Mouse (Mus musculus) heart, embryonic 15.5 days (tissue): ENCODE data around the gene Kazn. TPM values are rescaled to one million over a fixed set of nuclear protein-coding genes. Genes with fewer than 3 reads are reported as not detected.

ENCODE experiments used
- ATAC-seq: fragments of 200-750 bp; cut with Nextera tagmentation; replicated peaks from 2 replicates; pipeline ENCODE4 v1.8.0; 2017; ENCODE audit warnings: low read depth, moderate TSS enrichment; ENCODE audit not compliant: insufficient number of reproducible peaks, insufficient read depth, low FRiP score
- H3K27ac ChIP-seq: fragments of 300-500 bp; sonication (generic); 2 replicates; pipeline ENCODE4 v1.5.1; 2015; ENCODE audit warnings: mild to moderate bottlenecking, inconsistent platforms
- H3K27me3 ChIP-seq: fragments of 300-500 bp; sonication (generic); 2 replicates; pipeline ENCODE4 v1.6.1; 2015; ENCODE audit warnings: inconsistent platforms
- H3K36me3 ChIP-seq: fragments of 300-500 bp; sonication (generic); 2 replicates; pipeline ENCODE4 v1.6.1; 2015; ENCODE audit warnings: mild to moderate bottlenecking, inconsistent platforms
- H3K4me1 ChIP-seq: fragments of 300-500 bp; sonication (generic); replicated peaks from 2 replicates; pipeline ENCODE4 v1.6.1; 2015; ENCODE audit warnings: inconsistent platforms
- H3K4me2 ChIP-seq: fragments of 300-500 bp; sonication (generic); 2 replicates; pipeline ENCODE4 v1.6.1; 2015; ENCODE audit warnings: inconsistent platforms, mild to moderate bottlenecking, moderate library complexity
- H3K4me3 ChIP-seq: fragments of 300-500 bp; sonication (generic); 2 replicates; pipeline ENCODE4 v1.5.1; 2015; ENCODE audit warnings: mild to moderate bottlenecking, inconsistent platforms
- H3K9ac ChIP-seq: fragments of 300-500 bp; sonication (generic); 2 replicates; pipeline ENCODE4 v1.6.1; 2015; ENCODE audit warnings: mild to moderate bottlenecking, inconsistent platforms
- H3K9me3 ChIP-seq: fragments of 300-500 bp; sonication (generic); replicated peaks from 2 replicates; pipeline ENCODE4 v1.6.1; 2016; ENCODE audit warnings: inconsistent platforms
- WGBS: fragments of 180-500 bp; shearing (Covaris S2); methylation state at CpG from one replicate; pipeline ENCODE4 v1.1.7; 2015; ENCODE audit warnings: mixed read lengths; 5-methylcytosine and 5-hydroxymethylcytosine counted together
- polyA plus RNA-seq: library from polyadenylated mRNA; unstranded; fragments of >200 nt; fragmentation: Nextera tagmentation; extraction: Ambion mirVana; gene quantifications from 2 replicates; pipeline ENCODE4 v1.2.1, GENCODE M21; 2015

The Kazn gene
- polyA plus RNA-seq, 1 experiment from 2014 or later, result 4.3 TPM

DNA sequence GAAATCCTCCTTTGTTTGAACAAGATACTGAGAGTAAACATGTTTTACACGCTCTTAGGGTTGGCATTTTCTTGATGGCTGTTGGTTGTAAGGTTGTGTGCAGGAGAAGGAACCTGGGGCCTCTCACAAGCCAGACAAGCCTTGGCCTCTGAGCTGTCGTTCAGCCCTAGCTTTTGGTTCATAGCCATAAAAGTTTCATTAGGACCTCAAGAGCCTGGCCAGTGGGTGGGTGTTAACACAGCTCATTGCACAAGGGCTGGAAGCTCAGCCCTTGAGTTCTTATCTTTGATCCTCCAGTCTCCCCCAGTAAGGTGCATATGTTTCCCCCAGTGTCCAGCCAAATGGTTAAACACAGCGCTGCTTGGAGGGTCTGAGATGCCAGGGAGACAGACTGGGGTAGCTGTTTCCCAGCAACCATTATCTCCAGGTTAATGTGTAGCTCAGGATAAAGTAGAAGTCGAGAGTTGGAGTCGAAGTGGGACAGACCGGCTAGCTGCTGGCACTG, 65.2 kb downstream of the Kazn start:
- H3K9ac ChIP-seq, result no peak overlapping the region
- WGBS, result 24% methylated on average over 6 of the region's 6 CpGs

DNA sequence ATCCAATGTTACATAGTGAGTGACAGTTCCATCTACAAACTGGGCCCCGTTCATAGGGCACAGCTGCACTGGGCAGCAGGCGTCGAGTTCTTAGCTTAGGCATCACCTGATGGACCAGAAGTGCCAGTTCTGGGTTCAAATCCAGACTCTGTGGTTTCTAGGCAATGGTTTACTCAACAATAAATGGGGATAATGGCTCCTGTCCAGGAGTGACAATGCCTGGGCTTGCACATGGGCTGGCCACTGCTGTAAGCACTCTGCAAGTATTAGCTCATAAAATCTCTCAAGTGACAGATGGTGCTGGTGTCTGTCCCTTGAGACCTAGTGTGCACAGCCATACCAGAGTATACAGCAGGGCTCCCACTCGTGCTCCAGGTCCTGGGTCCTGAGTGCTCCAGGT, 66.3 kb downstream of the Kazn start:
- H3K4me3 ChIP-seq, result no peak overlapping the region
- no peak overlapping the region for H3K9ac ChIP-seq
- H3K4me1 ChIP-seq, result peaks cover 44% of the 10 kb centered on the region
- H3K27me3 ChIP-seq, result no peaks in the 10 kb centered on the region
- WGBS, result 79% methylated on average over 4 of the region's 4 CpGs
- no peak overlapping the region for H3K27ac ChIP-seq
- H3K9me3 ChIP-seq, result no peaks in the 10 kb centered on the region
- H3K4me2 ChIP-seq, result no peak overlapping the region
- ATAC-seq, result no peak
- no peaks in the 10 kb centered on the region for H3K36me3 ChIP-seq

More for the DNA sequence above, 65.2 kb downstream of the Kazn start:
- H3K4me3 ChIP-seq, result no peak overlapping the region
- no peaks in the 10 kb centered on the region for H3K9me3 ChIP-seq
- H3K4me2 ChIP-seq, result no peak overlapping the region
- H3K27me3 ChIP-seq, result no peaks in the 10 kb centered on the region
- ATAC-seq, result 0 out of 2 replicates have a peak, but pooled peaks have one; percentile 26
- peak overlapping the region; percentile 35; the same call in 1 of the 2 replicates for H3K27ac ChIP-seq
- no peaks in the 10 kb centered on the region for H3K36me3 ChIP-seq
- H3K4me1 ChIP-seq, result peaks cover 54% of the 10 kb centered on the region

DNA sequence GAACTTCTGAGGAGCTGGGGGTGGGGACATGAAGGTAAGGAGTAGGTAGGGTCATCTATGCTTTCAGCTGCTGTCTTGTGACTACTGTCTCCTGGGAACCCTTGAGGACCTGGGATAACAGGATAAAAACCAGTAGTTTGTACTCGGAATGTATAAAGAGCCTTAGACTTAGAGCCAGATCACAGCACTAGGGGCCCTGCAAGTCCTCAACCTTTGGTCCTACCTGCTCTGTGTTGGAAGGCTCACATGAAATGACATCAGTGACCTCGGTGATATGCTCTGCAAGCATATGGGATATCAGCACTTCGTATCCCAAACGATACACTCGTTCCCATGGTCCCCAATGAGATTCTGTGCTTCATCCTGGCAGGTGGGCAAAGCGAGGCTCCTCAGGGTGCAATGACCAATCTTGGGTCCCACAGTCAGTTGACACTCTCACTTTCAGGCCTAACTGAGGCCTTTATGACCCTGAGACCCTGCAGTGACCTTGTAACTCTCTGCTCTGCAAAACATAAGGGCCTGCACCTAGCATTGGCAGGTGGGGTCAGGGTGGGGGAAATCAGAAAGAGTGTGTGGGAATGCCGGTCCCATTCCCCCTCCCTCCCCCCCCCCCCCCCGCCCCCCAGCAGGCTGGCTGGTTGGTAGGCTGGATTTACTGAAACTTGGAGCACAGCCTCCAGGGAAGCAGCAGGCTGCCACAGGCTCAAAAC, 67.3 kb downstream of the Kazn start:
- Histone ChIP-seq H3K4me2 (no peak overlapping the region), H3K36me3 (no peaks in the 10 kb centered on the region), H3K27ac (no peak overlapping the region), H3K4me1 (peaks cover 50% of the 10 kb centered on the region), H3K27me3 (no peaks in the 10 kb centered on the region), H3K9me3 (no peaks in the 10 kb centered on the region), H3K4me3 (no peak overlapping the region), H3K9ac (no peak overlapping the region)
- ATAC-seq, result no peak
- 73% methylated on average over 7 of the region's 8 CpGs for WGBS

DNA sequence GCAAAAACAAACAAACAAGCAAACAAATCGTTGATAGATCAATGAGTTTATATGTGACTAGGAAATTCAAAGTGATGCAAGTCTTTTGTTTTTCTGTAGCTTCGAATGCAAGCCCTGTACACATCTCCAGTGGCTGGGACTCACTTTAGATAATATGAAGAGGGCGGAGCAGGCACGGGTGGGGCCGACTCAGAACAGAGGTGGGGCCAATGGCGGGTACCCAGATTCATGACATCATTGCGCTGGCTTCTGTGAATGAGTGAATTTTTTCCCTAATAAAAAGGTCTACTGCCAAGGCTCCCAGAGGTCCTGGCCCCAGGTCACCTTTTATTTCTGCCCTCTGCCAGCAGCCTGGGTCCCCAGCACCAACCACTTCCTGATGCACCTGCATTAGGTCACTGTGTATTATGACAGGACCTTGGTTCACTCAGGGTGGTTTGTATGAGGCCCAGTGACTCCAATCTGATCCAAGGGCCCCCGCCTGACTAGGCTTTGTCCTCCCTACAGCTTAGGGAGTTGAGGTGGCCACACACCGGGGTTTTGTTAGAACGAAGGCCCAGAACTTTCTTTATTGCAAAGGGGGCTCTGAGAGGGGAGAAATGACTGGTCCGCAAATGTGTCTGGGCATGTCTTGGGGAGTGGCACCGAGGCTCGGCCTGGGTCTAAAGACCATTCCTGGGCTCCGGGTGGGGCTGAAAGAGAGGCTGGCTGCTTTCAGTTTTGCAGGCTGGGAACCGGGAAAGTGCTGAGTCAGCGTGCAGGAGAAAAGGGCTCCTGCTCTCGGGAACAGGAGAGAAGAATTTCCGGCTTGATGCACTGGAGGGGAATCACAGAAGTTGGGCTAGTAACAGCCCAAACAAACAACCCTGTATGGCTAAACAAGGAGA, 68.1 kb downstream of the Kazn start:
- Histone ChIP-seq H3K4me1 (peaks cover 58% of the 10 kb centered on the region), H3K9ac (no peak overlapping the region), H3K27me3 (no peaks in the 10 kb centered on the region), H3K36me3 (no peaks in the 10 kb centered on the region), H3K4me3 (no peak overlapping the region), H3K9me3 (no peaks in the 10 kb centered on the region), H3K4me2 (no peak overlapping the region), H3K27ac (no peak overlapping the region)
- 56% methylated on average over 18 of the region's 18 CpGs for WGBS
- ATAC-seq, result no peak

DNA sequence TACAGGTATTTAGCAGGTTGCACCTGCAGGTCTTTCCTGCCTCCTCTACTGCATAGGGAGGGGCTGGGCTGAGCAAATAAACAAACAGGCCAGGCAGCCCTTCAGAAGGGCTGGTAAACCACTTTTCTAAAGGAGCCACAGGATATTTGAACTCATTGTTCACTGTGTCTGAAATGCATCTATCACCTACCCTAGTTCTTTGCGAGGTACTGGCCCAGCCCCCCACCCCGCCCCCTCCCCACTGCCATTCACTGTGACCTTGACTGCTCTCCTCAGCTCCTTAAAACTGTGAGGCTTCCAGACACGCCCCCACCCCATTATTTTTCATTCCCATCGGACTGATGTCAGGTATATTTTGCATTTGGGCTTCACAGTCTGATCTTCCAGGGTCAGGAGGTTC, 69.6 kb downstream of the Kazn start:
- H3K9ac ChIP-seq, result no peak overlapping the region
- no peaks in the 10 kb centered on the region for H3K27me3 ChIP-seq
- no peak overlapping the region for H3K4me3 ChIP-seq
- H3K9me3 ChIP-seq, result no peaks in the 10 kb centered on the region
- no peak for ATAC-seq
- WGBS, result 71% methylated on average over 4 of the region's 4 CpGs
- H3K4me1 ChIP-seq, result peaks cover 66% of the 10 kb centered on the region
- no peak overlapping the region for H3K27ac ChIP-seq
- no peak overlapping the region for H3K4me2 ChIP-seq
- H3K36me3 ChIP-seq, result no peaks in the 10 kb centered on the region

DNA sequence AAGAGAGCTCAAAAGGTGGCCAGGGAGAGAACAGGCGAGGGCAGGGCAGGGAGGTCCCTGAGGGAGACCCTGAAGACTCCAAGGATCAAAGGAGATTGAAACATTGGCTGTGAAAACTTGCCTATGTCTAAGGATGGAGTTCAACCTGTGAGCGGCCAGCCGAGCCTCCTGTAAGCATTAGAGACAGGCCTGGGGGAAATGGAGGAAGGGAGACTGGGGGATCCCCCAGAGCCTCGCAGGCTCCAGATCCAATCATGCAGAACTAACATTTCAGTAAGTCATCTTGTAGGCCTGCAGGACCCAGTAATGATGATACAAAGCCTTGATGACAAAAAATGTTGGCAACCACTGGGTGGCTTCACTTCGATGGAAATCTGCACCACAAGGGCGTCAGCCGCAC, 70.8 kb downstream of the Kazn start:
- peaks cover 61% of the 10 kb centered on the region for H3K4me1 ChIP-seq
- 92% methylated on average over 7 of the region's 7 CpGs for WGBS
- H3K9me3 ChIP-seq, result no peaks in the 10 kb centered on the region
- H3K27ac ChIP-seq, result no peak overlapping the region
- no peak for ATAC-seq
- no peak overlapping the region for H3K9ac ChIP-seq
- H3K27me3 ChIP-seq, result no peaks in the 10 kb centered on the region
- H3K4me3 ChIP-seq, result no peak overlapping the region
- H3K4me2 ChIP-seq, result no peak overlapping the region
- H3K36me3 ChIP-seq, result no peaks in the 10 kb centered on the region

DNA sequence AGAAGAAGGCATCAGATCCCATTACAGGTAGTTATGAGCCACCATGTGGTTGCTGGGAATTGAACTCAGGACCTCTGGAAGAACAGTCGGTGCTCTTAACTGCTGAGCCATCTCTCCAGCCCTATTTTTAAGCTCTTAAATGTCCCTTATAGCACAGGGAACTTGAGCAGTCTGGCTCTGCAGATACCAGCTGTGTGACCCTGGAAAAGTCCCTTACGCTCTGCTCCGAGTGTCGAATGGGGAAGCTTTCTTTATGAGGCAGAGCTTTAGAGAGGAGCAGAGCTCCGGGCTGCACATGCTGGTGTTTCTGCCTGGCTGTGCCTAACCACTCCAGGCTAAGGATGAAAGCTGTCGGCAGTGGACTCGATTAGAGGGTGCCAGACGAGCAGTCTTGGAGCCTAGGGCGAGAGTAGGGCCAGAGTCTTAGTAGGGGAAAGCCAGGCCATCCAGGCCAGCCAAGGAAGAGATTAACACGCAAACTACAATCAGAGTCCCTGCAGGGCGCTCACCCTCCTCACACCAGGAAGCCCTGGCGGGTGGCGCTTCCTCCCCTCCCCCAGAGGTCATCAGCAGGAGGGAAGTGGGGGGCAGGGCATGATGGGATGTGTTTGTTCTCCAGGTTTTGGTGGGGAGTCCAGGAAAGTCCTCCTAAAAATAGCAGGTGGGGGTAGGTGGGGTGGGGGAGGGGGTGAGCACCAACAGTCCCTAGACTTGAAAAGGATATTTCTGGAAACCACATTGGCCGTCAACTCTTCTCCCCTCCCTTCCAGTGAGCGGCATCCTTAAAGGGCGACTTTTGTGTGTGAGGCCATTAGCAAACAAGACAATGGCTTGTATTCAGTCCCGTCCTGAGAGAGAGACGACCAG, 73.1 kb downstream of the Kazn start:
- peak; percentile 72 for ATAC-seq
- Histone ChIP-seq H3K27me3 (no peaks in the 10 kb centered on the region), H3K36me3 (no peaks in the 10 kb centered on the region), H3K27ac (peak overlapping the region; percentile 84), H3K4me1 (peaks cover 43% of the 10 kb centered on the region), H3K9ac (no peak overlapping the region), H3K9me3 (no peaks in the 10 kb centered on the region), H3K4me2 (peak overlapping the region; percentile 46), H3K4me3 (0 out of 2 replicates have a peak overlapping the region, but pooled peaks have one; percentile 7)
- 16% methylated on average over 18 of the region's 18 CpGs for WGBS

DNA sequence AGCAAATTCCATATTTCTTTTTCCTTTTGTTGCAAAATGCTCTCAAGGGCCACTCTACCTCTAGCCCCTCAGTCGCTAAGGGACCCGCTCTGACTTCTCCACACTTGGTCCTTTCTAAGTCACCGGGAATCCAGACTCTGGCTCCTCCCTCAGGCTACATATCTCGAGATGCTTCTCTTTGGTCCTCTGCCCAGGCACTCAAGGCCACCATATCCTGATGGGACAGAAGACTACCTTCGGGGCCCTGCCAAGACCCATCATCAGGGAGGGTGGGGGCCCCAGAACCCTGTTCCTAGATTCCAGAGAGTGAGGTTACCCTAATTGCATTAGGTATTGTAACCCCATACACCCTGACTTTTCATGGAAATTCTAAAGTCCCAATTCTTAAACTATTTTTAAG, 73.8 kb downstream of the Kazn start:
- no peaks in the 10 kb centered on the region for H3K27me3 ChIP-seq
- 36% methylated on average over 5 of the region's 5 CpGs for WGBS
- H3K4me3 ChIP-seq, result no peak overlapping the region
- no peak overlapping the region for H3K4me2 ChIP-seq
- no peak for ATAC-seq
- H3K4me1 ChIP-seq, result peaks cover 41% of the 10 kb centered on the region
- H3K9ac ChIP-seq, result no peak overlapping the region
- no peaks in the 10 kb centered on the region for H3K9me3 ChIP-seq
- H3K27ac ChIP-seq, result no peak overlapping the region
- no peaks in the 10 kb centered on the region for H3K36me3 ChIP-seq

DNA sequence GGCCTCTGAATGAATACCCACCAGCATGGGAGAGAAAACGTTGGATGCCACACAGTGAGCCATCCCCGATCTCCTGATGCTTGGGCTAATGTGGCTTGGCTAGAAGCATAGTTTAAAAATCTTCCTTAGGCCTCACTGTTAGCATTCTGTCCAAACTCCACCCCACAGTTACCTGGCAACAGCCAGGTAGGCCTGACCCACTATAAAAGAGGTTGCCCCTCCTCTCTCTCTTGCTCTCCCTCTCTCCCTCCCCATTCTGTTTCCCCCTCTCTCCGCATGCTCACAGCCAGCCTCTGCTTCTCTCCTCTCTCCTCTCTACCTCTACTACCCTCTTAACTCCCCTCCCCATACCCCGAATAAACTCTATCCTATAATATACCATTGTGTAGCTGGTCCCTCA, 74.8 kb downstream of the Kazn start:
- H3K4me1 ChIP-seq, result peaks cover 48% of the 10 kb centered on the region
- 57% methylated on average over 4 of the region's 4 CpGs for WGBS
- H3K9ac ChIP-seq, result no peak overlapping the region

DNA sequence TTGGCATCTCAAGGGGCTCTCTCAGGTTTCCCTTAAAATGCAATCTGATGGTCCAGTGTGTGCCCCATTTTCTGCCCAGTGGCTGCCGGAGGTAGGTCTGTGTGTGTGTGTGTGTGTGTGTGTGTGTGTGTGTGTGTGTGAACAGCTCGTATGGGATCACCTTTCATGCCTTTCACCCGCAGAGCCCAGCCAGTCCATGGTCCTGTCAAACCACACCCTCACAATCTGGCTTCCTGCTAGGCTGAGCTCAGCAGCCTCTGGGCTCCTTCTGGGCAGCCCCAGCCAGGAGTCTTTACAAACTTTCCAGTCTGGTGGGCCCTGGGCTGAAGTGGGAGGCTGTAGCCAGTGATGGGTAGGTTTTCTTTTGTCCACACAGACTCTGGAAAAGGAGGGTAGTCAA, 75.3 kb downstream of the Kazn start:
- H3K27ac ChIP-seq, result no peak overlapping the region
- no peak overlapping the region for H3K4me3 ChIP-seq
- no peaks in the 10 kb centered on the region for H3K9me3 ChIP-seq
- WGBS, result 36% methylated on average over 3 of the region's 3 CpGs
- peaks cover 50% of the 10 kb centered on the region for H3K4me1 ChIP-seq
- H3K27me3 ChIP-seq, result no peaks in the 10 kb centered on the region
- H3K9ac ChIP-seq, result no peak overlapping the region
- no peaks in the 10 kb centered on the region for H3K36me3 ChIP-seq
- ATAC-seq, result no peak
- H3K4me2 ChIP-seq, result no peak overlapping the region

More for the DNA sequence above, 74.8 kb downstream of the Kazn start:
- Histone ChIP-seq H3K9me3 (no peaks in the 10 kb centered on the region), H3K27me3 (no peaks in the 10 kb centered on the region), H3K4me3 (no peak overlapping the region), H3K27ac (no peak overlapping the region), H3K36me3 (no peaks in the 10 kb centered on the region), H3K4me2 (no peak overlapping the region)
- ATAC-seq, result no peak

DNA sequence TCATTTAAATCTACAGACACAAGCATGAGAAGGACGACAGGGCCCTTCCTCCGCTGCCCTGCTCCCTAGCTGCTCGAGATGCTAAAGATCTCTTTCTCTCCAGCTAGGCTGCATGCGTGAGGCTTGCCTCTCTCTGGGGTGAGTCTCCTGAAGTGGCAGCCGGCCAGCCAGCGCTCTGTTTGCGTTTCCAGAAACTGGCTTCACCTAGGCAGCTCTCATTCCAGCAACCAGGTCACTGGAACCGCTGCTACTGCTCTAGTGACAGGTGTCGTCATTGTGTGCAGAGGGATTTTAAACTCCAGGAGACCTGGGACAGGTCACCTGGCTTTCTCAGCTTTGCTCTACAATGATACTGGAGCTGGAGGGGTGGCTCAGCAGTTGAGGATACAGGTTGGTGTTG, 76.5 kb downstream of the Kazn start:
- WGBS, result 75% methylated on average over 9 of the region's 9 CpGs
- no peaks in the 10 kb centered on the region for H3K9me3 ChIP-seq
- H3K4me2 ChIP-seq, result no peak overlapping the region
- H3K9ac ChIP-seq, result no peak overlapping the region
- no peaks in the 10 kb centered on the region for H3K36me3 ChIP-seq
- no peaks in the 10 kb centered on the region for H3K27me3 ChIP-seq
- H3K4me1 ChIP-seq, result peaks cover 50% of the 10 kb centered on the region
- no peak overlapping the region for H3K4me3 ChIP-seq
- no peak for ATAC-seq
- no peak overlapping the region for H3K27ac ChIP-seq
